Mouse (Mus musculus): Measurements from ENCODE around the gene Alkbh8. TPM values are rescaled to one million over a fixed set of nuclear protein-coding genes. Genes with fewer than 3 reads are reported as not detected.

Gene Alkbh8
- polyA plus RNA-seq, 1 experiment from 2014 or later: 61.6 TPM

Other genes starting within 250 kb of the Alkbh8 start
- 8.1 and 10.4 TPM in 2 replicates for gene Cwf19l2, start 68.5 kb downstream of the Alkbh8 start, polyA plus RNA-seq (2014; fragmentation: Nextera tagmentation; extraction: Ambion mirVana)
- gene Gucy1a2, start 197.6 kb downstream of the Alkbh8 start, polyA plus RNA-seq (2014; fragmentation: Nextera tagmentation; extraction: Ambion mirVana): 6.9 and 8.0 TPM in 2 replicates